Mouse (Mus musculus) MEL (cell line): Measurements from ENCODE around the gene Piezo1. TPM values are rescaled to one million over a fixed set of nuclear protein-coding genes. Genes with fewer than 3 reads are reported as not detected.

Experiments used
- DNase-seq: peaks from one replicate; pipeline ENCODE4 v3.0.0; 2011; ENCODE audit warnings: low read depth, low spot score
- H3K27ac ChIP-seq: 2 replicates; pipeline ENCODE4 v1.5.1; 2012; ENCODE audit warnings: low read depth, mild to moderate bottlenecking, control low read depth, low read length, moderate library complexity; ENCODE audit not compliant: control insufficient read depth
- H3K27me3 ChIP-seq, 2 experiments: fragments of 150-350 bp in 1 of 2; sonication (generic) in 1 of 2; 2 replicates each; pipeline ENCODE4 v1.6.1; 2012; ENCODE audit warnings: low read length in 2 of 2, mild to moderate bottlenecking in 2 of 2, improper control_type of control experiment in 1 of 2, moderate library complexity in 1 of 2; ENCODE audit not compliant: insufficient read depth in 2 of 2, control insufficient read depth in 1 of 2
- H3K36me3 ChIP-seq, 2 experiments: 2 replicates each; pipeline ENCODE4 v1.6.1; 2012 to 2014; ENCODE audit warnings: low read length in 2 of 2, improper control_type of control experiment in 1 of 2, inconsistent platforms in 1 of 2, mild to moderate bottlenecking in 1 of 2; ENCODE audit not compliant: insufficient read depth in 2 of 2, control insufficient read depth in 1 of 2
- H3K4me1 ChIP-seq, 2 experiments: fragments of 150-350 bp in 1 of 2; sonication (generic) in 1 of 2; 2 replicates each; pipeline ENCODE4 v1.6.1; 2012; ENCODE audit warnings: low read length in 2 of 2, improper control_type of control experiment in 1 of 2, mild to moderate bottlenecking in 1 of 2; ENCODE audit not compliant: insufficient read depth in 2 of 2, control insufficient read depth in 1 of 2
- H3K4me3 ChIP-seq, 2 experiments: fragments of 150-350 bp in 1 of 2; sonication (generic) in 1 of 2; 2 replicates each; pipeline ENCODE4 v1.5.1; 2012; ENCODE audit warnings: low read depth in 2 of 2, low read length in 2 of 2, mild to moderate bottlenecking in 2 of 2, moderate library complexity in 2 of 2, control low read depth in 1 of 2, improper control_type of control experiment in 1 of 2; ENCODE audit not compliant: control insufficient read depth in 1 of 2, insufficient read depth in 1 of 2
- H3K79me2 ChIP-seq: 2 replicates; pipeline ENCODE4 v1.6.1; 2012; ENCODE audit warnings: mild to moderate bottlenecking, low read length, moderate library complexity; ENCODE audit not compliant: control insufficient read depth, poor library complexity, insufficient read depth
- H3K9ac ChIP-seq: 2 replicates; pipeline ENCODE4 v1.6.1; 2012; ENCODE audit warnings: low read depth, mild to moderate bottlenecking, control low read depth, low read length, moderate library complexity; ENCODE audit not compliant: control insufficient read depth, poor library complexity, severe bottlenecking
- H3K9me3 ChIP-seq: fragments of 150-350 bp; sonication (generic); replicated peaks from 2 replicates; pipeline ENCODE4 v1.6.1; 2012; ENCODE audit warnings: mild to moderate bottlenecking, low read length, improper control_type of control experiment, moderate library complexity; ENCODE audit not compliant: insufficient read depth
- CHD1 ChIP-seq: IDR thresholded peaks from 2 replicates; pipeline ENCODE4 v1.6.1; 2012; ENCODE audit warnings: low read depth, mild to moderate bottlenecking, inconsistent platforms, low read length, improper control_type of control experiment
- ELF1 ChIP-seq: IDR thresholded peaks from 2 replicates; pipeline ENCODE4 v1.6.1; 2014; ENCODE audit warnings: low read depth, mild to moderate bottlenecking, inconsistent platforms, low read length, improper control_type of control experiment, moderate library complexity
- ETS1 ChIP-seq: IDR thresholded peaks from 2 replicates; pipeline ENCODE4 v1.6.1; 2012; ENCODE audit warnings: low read depth, mild to moderate bottlenecking, inconsistent platforms, low read length, improper control_type of control experiment, moderate library complexity
- GATA1 ChIP-seq: IDR thresholded peaks from 2 replicates; pipeline ENCODE4 v1.6.1; 2011; ENCODE audit warnings: low read depth, low read length, improper control_type of control experiment
- HCFC1 ChIP-seq: IDR thresholded peaks from 2 replicates; pipeline ENCODE4 v1.6.1; 2012; ENCODE audit warnings: low read depth, mild to moderate bottlenecking, inconsistent platforms, low read length, improper control_type of control experiment, moderate library complexity
- JUND ChIP-seq: IDR thresholded peaks from 2 replicates; pipeline ENCODE4 v1.6.1; 2011; ENCODE audit warnings: low read depth, mild to moderate bottlenecking, improper control_type of control experiment, low read length
- KAT2A ChIP-seq: conservative IDR thresholded peaks from 2 replicates; pipeline ENCODE4 v1.6.1; 2012; ENCODE audit warnings: low read depth, low read length, improper control_type of control experiment, inconsistent platforms
- MXI1 ChIP-seq: IDR thresholded peaks from 2 replicates; pipeline ENCODE4 v1.6.1; 2011; ENCODE audit warnings: mild to moderate bottlenecking, low read depth, low read length, improper control_type of control experiment
- MYB ChIP-seq: IDR thresholded peaks from 2 replicates; pipeline ENCODE4 v1.6.1; 2011; ENCODE audit warnings: mild to moderate bottlenecking, low read depth, low read length, improper control_type of control experiment
- POLR2A ChIP-seq, 2 experiments: IDR thresholded peaks; 2 replicates each; pipeline ENCODE4 v1.6.1; 2011 to 2012; ENCODE audit warnings: low read length in 2 of 2, mild to moderate bottlenecking in 2 of 2, control low read depth in 1 of 2, improper control_type of control experiment in 1 of 2, low read depth in 1 of 2, moderate library complexity in 1 of 2; ENCODE audit not compliant: control insufficient read depth in 1 of 2, insufficient read depth in 1 of 2, poor library complexity in 1 of 2
- POLR2AphosphoS5 ChIP-seq: IDR thresholded peaks from 2 replicates; pipeline ENCODE4 v1.6.1; 2012; ENCODE audit warnings: low read depth, borderline replicate concordance, mild to moderate bottlenecking, inconsistent platforms, low read length, moderate library complexity, mixed read lengths
- RAD21 ChIP-seq: IDR thresholded peaks from 2 replicates; pipeline ENCODE4 v1.6.1; 2011; ENCODE audit warnings: mild to moderate bottlenecking, low read depth, low read length, improper control_type of control experiment
- SIN3A ChIP-seq: IDR thresholded peaks from 2 replicates; pipeline ENCODE4 v1.6.1; 2012; ENCODE audit warnings: low read length, improper control_type of control experiment, inconsistent platforms
- TCF12 ChIP-seq: IDR thresholded peaks from 2 replicates; pipeline ENCODE4 v1.6.1; 2014; ENCODE audit warnings: low read depth, mild to moderate bottlenecking, inconsistent platforms, low read length, improper control_type of control experiment, moderate library complexity
- UBTF ChIP-seq: IDR thresholded peaks from 2 replicates; pipeline ENCODE4 v1.6.1; 2012; ENCODE audit warnings: low read depth, mild to moderate bottlenecking, inconsistent platforms, low read length, improper control_type of control experiment, moderate library complexity, borderline replicate concordance; ENCODE audit not compliant: insufficient read depth
- USF1 ChIP-seq: IDR thresholded peaks from 2 replicates; pipeline ENCODE4 v1.6.1; 2014; ENCODE audit warnings: low read depth, mild to moderate bottlenecking, inconsistent platforms, low read length, improper control_type of control experiment, moderate library complexity
- USF2 ChIP-seq, 2 experiments: IDR thresholded peaks; 2 replicates each; pipeline ENCODE4 v1.6.1; 2011 to 2012; ENCODE audit warnings: improper control_type of control experiment in 2 of 2, low read length in 2 of 2, borderline replicate concordance in 1 of 2, inconsistent platforms in 1 of 2, low read depth in 1 of 2, mild to moderate bottlenecking in 1 of 2; ENCODE audit not compliant: insufficient read depth in 1 of 2
- ZC3H11A ChIP-seq: IDR thresholded peaks from 2 replicates; pipeline ENCODE4 v1.6.1; 2012; ENCODE audit warnings: low read depth, mild to moderate bottlenecking, inconsistent platforms, low read length, improper control_type of control experiment
- ZNF384 ChIP-seq: IDR thresholded peaks from 2 replicates; pipeline ENCODE4 v1.6.1; 2012; ENCODE audit warnings: low read depth, mild to moderate bottlenecking, inconsistent platforms, low read length, improper control_type of control experiment
- polyA plus RNA-seq, 2 experiments: library from polyadenylated mRNA; stranded (reverse) in 1 of 2; unstranded in 1 of 2; fragments of >175 nt in 1 of 2; fragments of >200 nt in 1 of 2; gene quantifications; 2 replicates each; pipeline versions ENCODE4 v1.2.1 to v1.2.4; 2012; ENCODE audit warnings: low replicate concordance in 2 of 2, low read depth in 1 of 2; ENCODE audit not compliant: insufficient read length in 2 of 2, insufficient read depth in 1 of 2, missing spikeins in 1 of 2
- total RNA-seq: library from RNA; depleted of rRNA; stranded (reverse); fragments of 300-350 nt; gene quantifications from 2 replicates; pipeline ENCODE4 v1.2.3, GENCODE M21; 2012

The Piezo1 gene
- total and polyA plus RNA-seq, 3 experiments, result 35.1 to 223 (median 144) TPM

DNA sequence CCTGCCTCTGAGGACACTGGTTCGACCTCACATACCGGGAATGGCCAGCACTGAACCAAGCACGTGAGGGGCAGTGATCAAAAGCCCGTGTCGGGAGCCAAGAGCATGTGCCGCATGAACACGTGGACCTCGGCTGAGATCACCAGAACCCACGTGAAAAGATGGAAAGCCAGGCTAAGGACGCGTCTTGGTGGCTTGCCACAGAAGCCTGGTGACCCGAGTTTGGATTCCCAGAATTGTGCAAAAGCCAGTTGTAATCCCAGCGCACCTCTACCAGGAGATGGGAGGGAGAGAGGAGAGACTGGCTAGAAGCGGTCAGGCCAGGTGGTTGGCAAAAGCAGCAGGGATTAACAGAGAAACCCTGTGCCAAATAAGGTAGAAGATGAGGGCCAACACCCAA, 35.4 kb downstream of the Piezo1 start:
- TF ChIP-seq POLR2A (IDR thresholded peaks at IDR 0.05; ENCODE audit: control insufficient read depth in 1 of 2, insufficient read depth in 1 of 2, low read depth in 1 of 2, low read length in 2 of 2, poor library complexity in 1 of 2), result no peak
- TF ChIP-seq ELF1, result no peak
- no peak for TF ChIP-seq KAT2A
- TF ChIP-seq GATA1, result no peak
- no peak for TF ChIP-seq POLR2AphosphoS5
- TF ChIP-seq JUND, result no peak
- no peak for TF ChIP-seq SIN3A
- TF ChIP-seq MYB, result no peak
- no peak for TF ChIP-seq USF2 (IDR thresholded peaks at IDR 0.05; ENCODE audit: borderline replicate concordance in 1 of 2, insufficient read depth in 1 of 2, low read depth in 1 of 2, low read length in 2 of 2)
- no peak for TF ChIP-seq TCF12
- TF ChIP-seq MXI1, result no peak
- TF ChIP-seq ZNF384, result no peak
- H3K79me2 ChIP-seq, result peaks cover 10% of the 10 kb centered on the region; the same call in 1 of the 2 replicates
- no peaks in the 10 kb centered on the region for H3K9me3 ChIP-seq
- no peak overlapping the region for H3K9ac ChIP-seq
- peaks cover 0 to 5% of the 10 kb centered on the region in 2 experiments; a peak in 2 of 4 replicates for H3K36me3 ChIP-seq
- H3K27me3 ChIP-seq, result no peaks in the 10 kb centered on the region
- no peaks in the 10 kb centered on the region for H3K4me1 ChIP-seq
- no peak overlapping the region for H3K4me3 ChIP-seq
- no peak overlapping the region for H3K27ac ChIP-seq
- no peak for DNase-seq

DNA sequence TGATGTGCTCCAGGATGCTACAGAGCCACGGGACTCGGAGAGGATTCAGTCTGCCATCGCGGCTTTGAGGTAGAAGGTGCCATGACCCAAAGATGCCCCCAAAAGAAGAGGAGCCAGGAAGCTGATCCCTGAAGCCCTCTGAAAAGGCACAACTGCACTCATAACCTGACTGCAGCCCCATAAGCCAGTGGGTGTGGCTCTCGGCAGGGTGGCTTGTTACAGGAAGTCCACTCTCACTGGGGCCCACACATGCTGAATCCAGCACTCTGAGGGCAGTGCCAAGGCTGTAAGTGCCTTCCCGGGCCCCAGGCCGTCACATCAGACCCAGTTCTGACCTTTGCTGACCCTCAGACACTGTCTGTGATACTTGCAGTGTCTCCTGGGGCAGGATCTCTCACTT, 38.7 kb downstream of the Piezo1 start:
- Histone ChIP-seq H3K4me1 (no peaks in the 10 kb centered on the region), H3K79me2 (peaks cover 12% of the 10 kb centered on the region; the same call in 1 of the 2 replicates), H3K9me3 (no peaks in the 10 kb centered on the region), H3K36me3 (peaks cover 0 to 2% of the 10 kb centered on the region in 2 experiments; a peak in 2 of 4 replicates), H3K27me3 (no peaks in the 10 kb centered on the region), H3K4me3 (no peak overlapping the region), H3K27ac (no peak overlapping the region), H3K9ac (no peak overlapping the region)
- DNase-seq, result no peak
- TF ChIP-seq HCFC1 (no peak), MXI1 (no peak), CHD1 (no peak), USF1 (no peak), ZC3H11A (no peak), ETS1 (no peak), RAD21 (no peak), GATA1 (no peak), TCF12 (no peak), UBTF (no peak)
